Comparison of ENCODE assay signal across 8 mouse cellular contexts in the genomic region with DNA sequence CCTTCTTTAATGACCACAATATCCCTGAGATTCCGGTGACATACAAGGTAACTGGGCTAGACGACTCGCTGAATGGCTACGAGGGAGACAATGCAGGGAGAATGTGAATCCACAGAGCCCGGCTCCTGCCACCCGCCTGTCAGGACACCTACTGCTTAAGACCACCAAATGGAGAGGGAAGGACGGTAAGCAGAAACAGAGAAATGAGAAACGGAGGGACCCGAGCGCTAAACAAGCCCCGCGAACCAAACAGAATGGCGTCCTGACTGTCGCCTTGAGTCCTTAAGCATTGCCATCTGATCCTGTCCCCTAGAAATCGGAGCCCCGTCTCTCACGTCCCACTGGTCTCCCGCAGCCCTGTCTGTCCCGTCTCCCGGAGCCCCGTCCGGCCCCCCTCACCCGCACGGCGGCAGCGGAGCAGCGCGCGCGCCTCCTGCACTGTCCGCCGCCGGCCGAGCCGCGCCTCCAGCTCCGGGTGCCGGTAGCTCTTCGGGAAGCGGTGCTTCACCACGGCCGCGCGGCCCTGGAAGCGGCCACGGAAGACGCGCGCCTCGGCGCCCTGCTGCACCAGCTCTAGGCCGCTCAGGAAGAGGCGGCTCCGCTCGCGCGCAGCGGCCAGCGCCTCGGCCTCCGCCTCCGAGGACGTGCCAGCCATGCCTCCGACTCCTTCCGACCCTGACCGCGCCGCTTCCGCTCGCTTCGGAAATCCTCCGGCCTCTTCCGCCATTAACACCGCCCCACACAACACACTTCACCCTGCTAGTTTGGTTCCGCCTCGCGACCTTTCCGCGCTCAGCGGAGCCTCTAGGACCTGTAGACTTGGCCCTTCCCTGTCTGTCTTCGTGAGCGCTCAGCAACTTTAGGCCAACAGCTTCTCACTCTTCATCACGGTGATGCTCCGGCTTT. TPM values are rescaled to one million over a fixed set of nuclear protein-coding genes. Genes with fewer than 3 reads are reported as not detected.
DNase-seq lines count a peak whose midpoint lies in the region; ATAC-seq and TF ChIP-seq lines count a peak whose summit lies in the region.

TSS of gene Trp53rka (minus strand) at position 677 of the 906 bp plus-strand sequence.

- no peaks in the 10 kb centered on the region for H3K27me3 ChIP-seq in embryonic facial prominence, embryonic 12.5 days
- no peaks in the 10 kb centered on the region for H3K27me3 ChIP-seq in intestine, postnatal 0 days (replicated peaks; ENCODE audit: control insufficient read depth, insufficient read depth, low read length)
- H3K27me3 ChIP-seq in limb, embryonic 11.5 days (ENCODE audit: control insufficient read depth, insufficient read depth, low read length): no peaks in the 10 kb centered on the region
- no peaks in the 10 kb centered on the region for H3K27me3 ChIP-seq in midbrain, embryonic 13.5 days
- H3K27me3 ChIP-seq in small intestine, adult 2 months (ENCODE audit: control insufficient read depth, insufficient read depth, low read length): no peaks in the 10 kb centered on the region

- H3K9ac ChIP-seq in embryonic facial prominence, embryonic 12.5 days: peak within 1 kb of the TSS; percentile 88
- peak within 1 kb of the TSS; percentile 78 for H3K9ac ChIP-seq in intestine, postnatal 0 days (ENCODE audit: low read depth, low read length)
- peak within 1 kb of the TSS; percentile 77 for H3K9ac ChIP-seq in limb, embryonic 11.5 days (ENCODE audit: low read length)
- peak within 1 kb of the TSS; percentile 89 for H3K9ac ChIP-seq in midbrain, embryonic 13.5 days (replicated peaks)

- H3K36me3 ChIP-seq in embryonic facial prominence, embryonic 12.5 days: peaks cover 30% of the 10 kb centered on the region
- H3K36me3 ChIP-seq in intestine, postnatal 0 days (ENCODE audit: control insufficient read depth, insufficient read depth): peaks cover 12% of the 10 kb centered on the region
- no peaks in the 10 kb centered on the region; the same call in 1 of the 2 replicates for H3K36me3 ChIP-seq in limb, embryonic 11.5 days (ENCODE audit: control insufficient read depth, insufficient read depth, low read length)
- H3K36me3 ChIP-seq in midbrain, embryonic 13.5 days: peaks cover 30% of the 10 kb centered on the region
- peaks cover 6% of the 10 kb centered on the region for H3K36me3 ChIP-seq in small intestine, adult 2 months (ENCODE audit: control insufficient read depth, insufficient read depth, low read length)

- peak; percentile 83 for DNase-seq in 3134 (ENCODE audit: extremely low read depth, insufficient read length, low spot score)
- DNase-seq in adrenal gland, postnatal 14 days: peak; percentile 89
- peak; percentile 84 for DNase-seq in limb, embryonic 11.5 days (ENCODE audit: low spot score)

- 1% methylated on average over 82 of the region's 84 CpGs for WGBS in embryonic facial prominence, embryonic 12.5 days
- 1% methylated on average over 58 of the region's 84 CpGs for WGBS in intestine, postnatal 0 days
- WGBS in limb, embryonic 11.5 days: under 1% methylated on average over 74 of the region's 84 CpGs
- WGBS in midbrain, embryonic 13.5 days: under 1% methylated on average over 77 of the region's 84 CpGs
- WGBS in small intestine, adult 2 months: under 1% methylated on average over 84 of the region's 84 CpGs

- H3K4me2 ChIP-seq in embryonic facial prominence, embryonic 12.5 days (replicated peaks): peak within 1 kb of the TSS; percentile 88
- peak within 1 kb of the TSS; percentile 82 for H3K4me2 ChIP-seq in intestine, postnatal 0 days (replicated peaks; ENCODE audit: low read depth)
- peak within 1 kb of the TSS; percentile 84 for H3K4me2 ChIP-seq in limb, embryonic 11.5 days (ENCODE audit: low read depth, severe bottlenecking)
- H3K4me2 ChIP-seq in midbrain, embryonic 13.5 days (replicated peaks): peak within 1 kb of the TSS; percentile 74

- peak; percentile 77 for ATAC-seq in embryonic facial prominence, embryonic 12.5 days (ENCODE audit: insufficient number of reproducible peaks, insufficient read depth, low FRiP score, low TSS enrichment)
- ATAC-seq in granulocyte monocyte progenitor cell, adult 5-6 weeks (replicated peaks; ENCODE audit: poor library complexity, severe bottlenecking): peak; percentile 95
- peak; percentile 82 for ATAC-seq in intestine, postnatal 0 days
- ATAC-seq in limb, embryonic 11.5 days (ENCODE audit: insufficient number of reproducible peaks, low FRiP score, low TSS enrichment, low read depth): peak; percentile 73
- ATAC-seq in midbrain, embryonic 13.5 days: peak; percentile 90

- peak within 1 kb of the TSS; percentile 83 for H3K4me3 ChIP-seq in embryonic facial prominence, embryonic 12.5 days
- H3K4me3 ChIP-seq in intestine, postnatal 0 days (ENCODE audit: low read depth, low read length): peak within 1 kb of the TSS; percentile 72
- H3K4me3 ChIP-seq in limb, embryonic 11.5 days (ENCODE audit: low read depth, low read length): peak within 1 kb of the TSS; percentile 80
- H3K4me3 ChIP-seq in midbrain, embryonic 13.5 days (replicated peaks): peak within 1 kb of the TSS; percentile 80
- H3K4me3 ChIP-seq in small intestine, adult 2 months (ENCODE audit: low read depth, low read length): peak within 1 kb of the TSS; percentile 67

- peak; percentile 44; the same call in 1 of the 2 replicates for TF ChIP-seq POLR2A in small intestine, adult 2 months (IDR thresholded peaks at IDR 0.05; ENCODE audit: low read depth, low read length)

- TF ChIP-seq CTCF in intestine, postnatal 0 days (IDR thresholded peaks at IDR 0.05; ENCODE audit: low read depth): no peak
- TF ChIP-seq CTCF in small intestine, adult 2 months (IDR thresholded peaks at IDR 0.05; ENCODE audit: extremely low read depth, insufficient read length, insufficient replicate concordance, low read depth, low read length): no peak

- H3K9me3 ChIP-seq in embryonic facial prominence, embryonic 12.5 days: no peaks in the 10 kb centered on the region
- no peaks in the 10 kb centered on the region for H3K9me3 ChIP-seq in intestine, postnatal 0 days (ENCODE audit: control insufficient read depth)
- no peaks in the 10 kb centered on the region for H3K9me3 ChIP-seq in limb, embryonic 11.5 days (ENCODE audit: control insufficient read depth, low read length)
- 0 out of 2 replicates have a peak, but pooled peaks cover 4% of the 10 kb centered on the region for H3K9me3 ChIP-seq in midbrain, embryonic 13.5 days

- H3K27ac ChIP-seq in embryonic facial prominence, embryonic 12.5 days: peak within 1 kb of the TSS; percentile 80
- peak within 1 kb of the TSS; percentile 60 for H3K27ac ChIP-seq in intestine, postnatal 0 days (ENCODE audit: low read depth, low read length)
- H3K27ac ChIP-seq in limb, embryonic 11.5 days (replicated peaks; ENCODE audit: low read depth, low read length): 0 out of 2 replicates have a peak within 1 kb of the TSS, but pooled peaks have one; percentile 21
- H3K27ac ChIP-seq in midbrain, embryonic 13.5 days: peak within 1 kb of the TSS; percentile 89
- H3K27ac ChIP-seq in small intestine, adult 2 months (ENCODE audit: insufficient read depth, low read depth, low read length): no peak within 1 kb of the TSS

- H3K4me1 ChIP-seq in embryonic facial prominence, embryonic 12.5 days: peaks cover 12% of the 10 kb centered on the region
- 0 out of 2 replicates have a peak, but pooled peaks cover 4% of the 10 kb centered on the region for H3K4me1 ChIP-seq in intestine, postnatal 0 days (replicated peaks; ENCODE audit: control insufficient read depth, insufficient read depth, low read length)
- peaks cover 5% of the 10 kb centered on the region; the same call in 1 of the 2 replicates for H3K4me1 ChIP-seq in limb, embryonic 11.5 days (ENCODE audit: control insufficient read depth, insufficient read depth, low read length)
- peaks cover 30% of the 10 kb centered on the region for H3K4me1 ChIP-seq in midbrain, embryonic 13.5 days (replicated peaks)
- peaks cover 10% of the 10 kb centered on the region for H3K4me1 ChIP-seq in small intestine, adult 2 months (ENCODE audit: control insufficient read depth, insufficient read depth, insufficient read length, low read length)

RNA-seq across cellular contexts. Expression of gene Trp53rka, which starts in this region (rescaled TPM):
- 13.6 and 13.7 TPM in 2 replicates for total RNA-seq in adrenal gland, postnatal 14 days (2021)
- 54.0 and 54.3 TPM in 2 replicates for polyA plus RNA-seq in embryonic facial prominence, embryonic 12.5 days (2016; fragmentation: Nextera tagmentation; extraction: Ambion mirVana)
- total RNA-seq in granulocyte monocyte progenitor cell, adult 5-6 weeks (2014; fragmentation: Nextera tagmentation): 4.6 and 7.0 TPM in 2 replicates
- 8.4 and 15.7 TPM in 2 replicates for total RNA-seq in granulocyte monocyte progenitor cell, adult 5-6 weeks (2017)
- 10.8 and 10.9 TPM in 2 replicates for polyA plus RNA-seq in intestine, postnatal 0 days (2015; fragmentation: Nextera tagmentation; extraction: Ambion mirVana)
- 50.2 and 50.5 TPM in 2 replicates for polyA plus RNA-seq in limb, embryonic 11.5 days (2014; fragmentation: Nextera tagmentation; extraction: Ambion mirVana)
- polyA plus RNA-seq in midbrain, embryonic 13.5 days (2015; fragmentation: Nextera tagmentation; extraction: Ambion mirVana): 44.2 and 47.8 TPM in 2 replicates
- 10.1 and 11.5 TPM in 2 replicates for polyA plus RNA-seq in small intestine, adult 2 months (2012; rRNA removed)
